Mouse (Mus musculus) CH12.LX (cell line): Measurements from ENCODE around the gene Tcf7l1.

Experiments
- CTCF ChIP-seq, 2 experiments: IDR thresholded peaks in 1 of 2; conservative IDR thresholded peaks in 1 of 2; 2 replicates each; pipeline ENCODE4 v1.5.1; 2011 to 2012; ENCODE audit warnings: low read depth in 2 of 2, low read length in 2 of 2, improper control_type of control experiment in 1 of 2, inconsistent platforms in 1 of 2, mild to moderate bottlenecking in 1 of 2, moderate library complexity in 1 of 2
- E2F4 ChIP-seq: IDR thresholded peaks from 2 replicates; pipeline ENCODE4 v1.6.1; 2011; ENCODE audit warnings: low read depth, low read length, improper control_type of control experiment; ENCODE audit not compliant: insufficient replicate concordance
- EP300 ChIP-seq: IDR thresholded peaks from 2 replicates; pipeline ENCODE4 v1.6.1; 2011; ENCODE audit warnings: low read length, improper control_type of control experiment
- ETS1 ChIP-seq: conservative IDR thresholded peaks from 2 replicates; pipeline ENCODE4 v1.6.1; 2012; ENCODE audit warnings: low read depth, mild to moderate bottlenecking, inconsistent platforms, low read length, improper control_type of control experiment, moderate library complexity
- MAFK ChIP-seq: IDR thresholded peaks from 2 replicates; pipeline ENCODE4 v1.6.1; 2011; ENCODE audit warnings: low read length, improper control_type of control experiment; ENCODE audit not compliant: insufficient replicate concordance
- MAZ ChIP-seq: IDR thresholded peaks from 2 replicates; pipeline ENCODE4 v1.6.1; 2012; ENCODE audit warnings: low read depth, mild to moderate bottlenecking, inconsistent platforms, low read length, improper control_type of control experiment, moderate library complexity
- POLR2AphosphoS2 ChIP-seq: IDR thresholded peaks from 2 replicates; pipeline ENCODE4 v1.6.1; 2011; ENCODE audit warnings: low read depth, low read length, improper control_type of control experiment
- RAD21 ChIP-seq: IDR thresholded peaks from 2 replicates; pipeline ENCODE4 v1.6.1; 2011; ENCODE audit warnings: low read depth, mild to moderate bottlenecking, low read length, improper control_type of control experiment, moderate library complexity
- SIN3A ChIP-seq: IDR thresholded peaks from 2 replicates; pipeline ENCODE4 v1.6.1; 2012; ENCODE audit warnings: low read length, improper control_type of control experiment, inconsistent platforms
- SMC3 ChIP-seq: IDR thresholded peaks from 2 replicates; pipeline ENCODE4 v1.6.1; 2011; ENCODE audit warnings: low read depth, low read length, improper control_type of control experiment
- TBP ChIP-seq: conservative IDR thresholded peaks from 2 replicates; pipeline ENCODE4 v1.6.1; 2011; ENCODE audit warnings: low read depth, low read length, improper control_type of control experiment
- TCF12 ChIP-seq: IDR thresholded peaks from 2 replicates; pipeline ENCODE4 v1.6.1; 2014; ENCODE audit warnings: low read depth, mild to moderate bottlenecking, inconsistent platforms, low read length, improper control_type of control experiment

DNA sequence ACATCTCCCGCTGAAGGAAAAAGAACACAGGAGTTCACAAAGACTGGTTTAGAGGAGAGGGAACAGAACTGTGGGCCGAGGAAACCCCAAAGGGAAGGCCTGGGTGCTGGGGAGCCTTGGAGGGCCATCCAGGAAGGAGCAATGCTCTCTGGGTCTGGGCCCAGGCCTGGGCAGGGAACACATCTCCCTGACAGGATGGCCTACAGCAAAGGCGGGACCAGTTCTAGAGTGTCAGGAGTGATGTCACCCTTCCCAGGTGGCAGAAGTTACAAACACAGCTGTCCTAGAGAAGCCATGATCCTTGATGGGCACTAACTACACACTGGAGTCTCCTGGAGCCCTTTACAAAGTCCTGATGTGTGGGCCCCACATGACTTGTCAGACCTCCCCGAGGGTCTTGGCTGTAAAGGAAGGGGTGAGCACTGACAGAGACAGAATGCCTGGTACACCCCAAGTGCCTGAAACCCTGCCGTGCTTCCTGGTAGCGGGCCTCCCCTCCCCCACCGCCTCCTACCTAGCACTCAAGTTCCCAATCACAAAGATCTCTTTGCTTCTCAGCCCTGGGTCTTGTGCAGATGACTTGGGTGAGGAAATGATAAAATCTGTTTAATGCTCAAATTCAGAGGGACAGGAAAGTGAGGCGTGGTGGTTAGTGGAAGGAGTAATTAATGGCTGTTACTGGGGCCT is 64.4 kb downstream of the Tcf7l1 start:
- TF ChIP-seq MAZ (no peak), CTCF (conservative IDR thresholded peaks at IDR 0.05 in 1 of 2, IDR thresholded peaks at IDR 0.05 in 1 of 2; ENCODE audit: low read depth in 2 of 2, low read length in 2 of 2) (no peak), EP300 (no peak), POLR2AphosphoS2 (no peak), E2F4 (no peak), ETS1 (no peak), TCF12 (no peak), RAD21 (no peak), MAFK (no peak), SIN3A (no peak), SMC3 (no peak), TBP (no peak)
